Mouse (Mus musculus): Measurements from ENCODE around the gene Car15.

Gene Car15

GRCm38 (mm10) chr16:17838051-17838450 lies at the start of gene Car15:
Car15 (minus strand) TSS chr16:17838364.
- no peak for DNase-seq (ENCODE audit: low spot score)

GRCm38 (mm10) chr16:17884116-17884515 lies 46.0 kb upstream of the Car15 start:
- no peak for DNase-seq (ENCODE audit: low spot score)

- DNase-seq (ENCODE audit: low spot score): no peak
Observed at GRCm38 (mm10) chr16:17882196-17882595, 44.0 kb upstream of the Car15 start.

- DNase-seq (ENCODE audit: low spot score): no peak
Observed at GRCm38 (mm10) chr16:17879571-17879970, 41.4 kb upstream of the Car15 start.

GRCm38 (mm10) chr16:17876096-17876495 lies 37.9 kb upstream of the Car15 start:
- DNase-seq (ENCODE audit: low spot score): no peak

- DNase-seq (ENCODE audit: low spot score): no peak
Observed at GRCm38 (mm10) chr16:17875174-17875573, 37.0 kb upstream of the Car15 start.

GRCm38 (mm10) chr16:17872995-17873394 lies 34.8 kb upstream of the Car15 start:
- DNase-seq (ENCODE audit: low spot score): no peak

GRCm38 (mm10) chr16:17871248-17871647 lies 33.1 kb upstream of the Car15 start:
- DNase-seq (ENCODE audit: low spot score): no peak

- DNase-seq (ENCODE audit: low spot score): no peak
Observed at GRCm38 (mm10) chr16:17865770-17866169, 27.6 kb upstream of the Car15 start.

- no peak for DNase-seq (ENCODE audit: low spot score)
Observed at GRCm38 (mm10) chr16:17865293-17865692, 27.1 kb upstream of the Car15 start.

- DNase-seq (ENCODE audit: low spot score): no peak
Observed at GRCm38 (mm10) chr16:17858592-17858991, 20.4 kb upstream of the Car15 start.

- no peak for DNase-seq (ENCODE audit: low spot score)
Observed at GRCm38 (mm10) chr16:17857157-17857556, 19.0 kb upstream of the Car15 start.

GRCm38 (mm10) chr16:17853263-17853662 lies 15.1 kb upstream of the Car15 start:
- no peak for DNase-seq (ENCODE audit: low spot score)

- no peak for DNase-seq (ENCODE audit: low spot score)
Observed at GRCm38 (mm10) chr16:17851860-17852259, 13.7 kb upstream of the Car15 start.

GRCm38 (mm10) chr16:17851331-17851730 lies 13.2 kb upstream of the Car15 start:
- DNase-seq (ENCODE audit: low spot score): no peak

- DNase-seq (ENCODE audit: low spot score): no peak
Observed at GRCm38 (mm10) chr16:17849486-17849885, 11.3 kb upstream of the Car15 start.

GRCm38 (mm10) chr16:17848928-17849327 lies 10.8 kb upstream of the Car15 start:
- DNase-seq (ENCODE audit: low spot score): no peak

- no peak for DNase-seq (ENCODE audit: low spot score)
Observed at GRCm38 (mm10) chr16:17848431-17848830, 10.3 kb upstream of the Car15 start.

GRCm38 (mm10) chr16:17843701-17844365 lies 5.7 kb upstream of the Car15 start:
- DNase-seq (ENCODE audit: low spot score): no peak

GRCm38 (mm10) chr16:17842437-17842836 lies 4.3 kb upstream of the Car15 start:
- no peak for DNase-seq (ENCODE audit: low spot score)

GRCm38 (mm10) chr16:17839976-17840375 lies 1.8 kb upstream of the Car15 start:
- no peak for DNase-seq (ENCODE audit: low spot score)

- no peak for DNase-seq (ENCODE audit: low spot score)
Observed at GRCm38 (mm10) chr16:17835481-17835880, 2.7 kb downstream of the Car15 start.

- DNase-seq (ENCODE audit: low spot score): no peak
Observed at GRCm38 (mm10) chr16:17834543-17834942, 3.6 kb downstream of the Car15 start.

GRCm38 (mm10) chr16:17833681-17834399 lies 4.3 kb downstream of the Car15 start:
- no peak for DNase-seq (ENCODE audit: low spot score)

Measured in urinary bladder, postnatal 10 days (tissue).